Mouse (Mus musculus) cortical plate, adult 2 months (tissue): ENCODE measurements around the gene Etv6.

ENCODE experiments used
- CTCF ChIP-seq: fragments of 200-500 bp; IDR thresholded peaks from 2 replicates; pipeline ENCODE4 v1.5.1; 2011; ENCODE audit warnings: mild to moderate bottlenecking, control low read depth, low read length; ENCODE audit not compliant: insufficient read depth; ENCODE audit errors: extremely low read depth
- POLR2A ChIP-seq: fragments of 200-500 bp; IDR thresholded peaks from 2 replicates; pipeline ENCODE4 v1.6.1; 2011; ENCODE audit warnings: mild to moderate bottlenecking, low read length, control low read depth; ENCODE audit not compliant: insufficient read depth; ENCODE audit errors: extremely low read depth

DNA sequence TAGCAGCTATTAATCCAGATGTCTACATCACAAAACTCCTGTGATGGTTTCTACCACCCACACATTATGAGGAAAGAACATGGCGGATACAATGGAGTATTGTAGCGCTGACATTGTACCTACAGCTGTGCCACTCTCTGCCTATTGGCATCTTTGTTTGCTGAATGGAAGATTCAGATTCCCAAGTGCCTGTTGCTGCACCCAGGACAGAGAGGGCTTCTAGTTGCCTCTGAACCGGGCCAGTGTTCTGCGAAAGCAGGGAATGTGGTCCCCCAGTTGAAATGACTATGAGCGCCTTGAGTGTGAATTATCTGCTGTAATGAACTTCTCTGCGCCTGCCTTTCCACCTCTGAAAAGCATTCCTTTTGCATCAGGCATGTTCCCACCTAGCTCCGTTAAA, 114.1 kb downstream of the Etv6 start:
- TF ChIP-seq CTCF, result no peak
- TF ChIP-seq POLR2A, result no peak
